Mouse (Mus musculus) embryonic facial prominence, embryonic 13.5 days (tissue): ENCODE results near the gene Wdr25. TPM values are rescaled to one million over a fixed set of nuclear protein-coding genes. Genes with fewer than 3 reads are reported as not detected.

Experiments
- ATAC-seq: fragments of 200-750 bp; cut with Nextera tagmentation; 2 replicates; pipeline ENCODE4 v1.8.0; 2017; ENCODE audit warnings: low read depth; ENCODE audit not compliant: insufficient number of reproducible peaks, insufficient read depth, low FRiP score, low TSS enrichment
- H3K27ac ChIP-seq: fragments of 300-500 bp; sonication (generic); 2 replicates; pipeline ENCODE4 v1.5.1; 2015; ENCODE audit warnings: moderate library complexity, mild to moderate bottlenecking, inconsistent platforms
- H3K27me3 ChIP-seq: fragments of 300-500 bp; sonication (generic); 2 replicates; pipeline ENCODE4 v1.6.1; 2015; ENCODE audit warnings: mild to moderate bottlenecking, inconsistent platforms
- H3K36me3 ChIP-seq: fragments of 300-500 bp; sonication (generic); 2 replicates; pipeline ENCODE4 v1.6.1; 2015; ENCODE audit warnings: mild to moderate bottlenecking, inconsistent platforms
- H3K4me1 ChIP-seq: fragments of 300-500 bp; sonication (generic); 2 replicates; pipeline ENCODE4 v1.6.1; 2015; ENCODE audit warnings: inconsistent platforms
- H3K4me2 ChIP-seq: fragments of 300-500 bp; sonication (generic); 2 replicates; pipeline ENCODE4 v1.6.1; 2015; ENCODE audit warnings: moderate library complexity, mild to moderate bottlenecking, inconsistent platforms
- H3K4me3 ChIP-seq: fragments of 300-500 bp; sonication (generic); 2 replicates; pipeline ENCODE4 v1.5.1; 2015; ENCODE audit warnings: mild to moderate bottlenecking, inconsistent platforms
- H3K9ac ChIP-seq: fragments of 300-500 bp; sonication (generic); 2 replicates; pipeline ENCODE4 v1.6.1; 2015; ENCODE audit warnings: mild to moderate bottlenecking, inconsistent platforms
- H3K9me3 ChIP-seq: fragments of 300-500 bp; sonication (generic); 2 replicates; pipeline ENCODE4 v1.6.1; 2016; ENCODE audit warnings: inconsistent platforms
- WGBS: fragments of 180-500 bp; shearing (Covaris S2); methylation state at CpG from one replicate; pipeline ENCODE4 v1.1.7; 2015; ENCODE audit warnings: mixed read lengths; 5-methylcytosine and 5-hydroxymethylcytosine counted together
- polyA plus RNA-seq: library from polyadenylated mRNA; unstranded; fragments of >200 nt; fragmentation: Nextera tagmentation; extraction: Ambion mirVana; gene quantifications from 2 replicates; pipeline ENCODE4 v1.2.1, GENCODE M21; 2015

Gene Wdr25
- polyA plus RNA-seq, 1 experiment from 2014 or later, result 10.8 TPM

DNA sequence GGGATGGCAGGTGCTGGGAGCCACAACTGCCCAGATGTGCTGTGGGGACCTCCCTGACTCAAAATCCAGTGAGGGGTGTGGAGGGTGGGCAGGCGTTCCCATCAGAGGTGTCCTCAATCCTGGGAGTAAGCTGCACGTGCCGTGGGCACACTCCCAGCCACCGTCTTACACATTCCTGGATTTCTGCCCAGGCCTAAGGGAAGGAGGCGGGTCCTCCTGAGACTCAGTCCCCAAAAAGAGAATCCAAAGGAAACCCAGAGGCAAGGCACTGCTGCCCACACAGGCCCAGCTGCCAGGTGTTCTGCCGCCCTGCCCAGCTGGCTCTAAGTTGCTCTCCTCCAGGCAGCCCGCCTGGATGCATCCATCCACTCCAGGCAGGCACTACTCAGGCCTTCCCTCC, 145.9 kb downstream of the Wdr25 start:
- ATAC-seq, result peak; percentile 38; the same call in 1 of the 2 replicates
- Histone ChIP-seq H3K4me2 (no peak overlapping the region), H3K4me1 (peaks cover 10% of the 10 kb centered on the region), H3K9ac (no peak overlapping the region), H3K4me3 (no peak overlapping the region), H3K27me3 (peaks cover 84% of the 10 kb centered on the region), H3K27ac (no peak overlapping the region), H3K9me3 (no peaks in the 10 kb centered on the region), H3K36me3 (no peaks in the 10 kb centered on the region)
- 55% methylated on average over 7 of the region's 7 CpGs for WGBS

DNA sequence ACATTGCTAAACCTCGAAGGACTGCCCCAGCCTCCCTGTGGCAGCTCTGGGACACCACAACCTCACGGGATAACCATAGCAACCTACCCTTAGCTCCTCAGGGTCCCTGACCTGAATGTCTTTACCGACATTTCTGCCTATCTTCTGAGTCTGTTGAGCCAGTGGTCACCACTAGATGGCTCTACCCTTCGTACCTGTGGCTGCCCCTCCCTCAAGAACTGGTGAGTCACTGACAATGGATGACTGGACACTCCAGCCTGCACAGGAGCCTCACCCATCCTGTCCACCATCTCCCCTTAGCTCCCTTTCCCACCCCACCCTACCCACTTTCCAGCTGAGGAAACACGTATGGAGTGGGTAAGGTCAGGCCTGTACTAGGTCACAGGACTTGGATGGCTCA, 151.1 kb downstream of the Wdr25 start:
- Histone ChIP-seq H3K36me3 (no peaks in the 10 kb centered on the region), H3K9ac (no peak overlapping the region), H3K27ac (no peak overlapping the region), H3K4me3 (no peak overlapping the region), H3K27me3 (peaks cover 89% of the 10 kb centered on the region), H3K4me1 (peaks cover 10% of the 10 kb centered on the region), H3K9me3 (no peaks in the 10 kb centered on the region), H3K4me2 (no peak overlapping the region)
- 20% methylated on average over 5 of the region's 5 CpGs for WGBS
- ATAC-seq, result no peak

DNA sequence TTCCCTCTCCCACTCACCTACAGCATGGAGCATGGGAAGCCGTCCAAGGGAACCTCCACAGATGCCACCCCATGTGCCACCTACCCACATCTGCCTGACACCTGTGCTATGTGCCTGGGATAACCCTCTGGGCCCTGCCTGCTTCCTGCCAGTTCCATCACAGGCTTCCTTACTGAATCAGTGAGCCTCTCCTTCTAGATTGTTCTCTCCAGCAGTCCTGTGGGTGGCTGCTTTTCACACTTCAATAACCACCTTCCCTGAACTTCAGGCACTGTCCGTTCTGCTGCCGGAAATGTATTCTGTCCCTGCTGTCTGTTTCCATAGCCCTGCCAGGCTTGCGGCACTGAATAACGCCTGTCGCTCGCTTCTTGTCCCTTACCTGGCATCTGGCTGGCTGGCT, 152.2 kb downstream of the Wdr25 start:
- H3K27ac ChIP-seq, result no peak overlapping the region
- H3K36me3 ChIP-seq, result no peaks in the 10 kb centered on the region
- WGBS, result 84% methylated on average over 7 of the region's 7 CpGs
- H3K4me2 ChIP-seq, result no peak overlapping the region
- peaks cover 10% of the 10 kb centered on the region for H3K4me1 ChIP-seq
- H3K9me3 ChIP-seq, result no peaks in the 10 kb centered on the region
- H3K27me3 ChIP-seq, result peaks cover 90% of the 10 kb centered on the region
- H3K9ac ChIP-seq, result no peak overlapping the region
- H3K4me3 ChIP-seq, result no peak overlapping the region
- ATAC-seq, result no peak

DNA sequence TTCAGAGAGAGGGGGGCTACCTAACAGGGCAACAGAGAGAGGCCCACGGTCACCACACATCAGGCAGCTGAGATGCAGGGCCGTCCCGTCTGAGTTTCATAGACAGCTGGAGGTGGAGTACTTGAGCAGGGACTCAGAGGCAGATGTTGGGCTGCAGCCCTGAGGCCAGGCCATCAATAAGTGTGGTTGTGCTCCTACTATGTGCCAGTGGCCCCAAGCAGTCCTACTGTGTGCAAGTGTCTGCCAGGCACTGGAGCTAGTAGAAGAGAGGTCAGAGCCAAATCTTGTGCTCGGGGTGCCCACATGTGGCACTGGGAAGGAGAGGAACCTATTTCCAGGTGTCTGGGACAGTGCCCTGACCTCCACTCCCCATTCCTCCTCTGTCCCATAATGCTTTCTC, 156.5 kb downstream of the Wdr25 start:
- Histone ChIP-seq H3K4me3 (no peak overlapping the region), H3K27ac (no peak overlapping the region), H3K9me3 (no peaks in the 10 kb centered on the region), H3K9ac (no peak overlapping the region), H3K27me3 (peaks cover 94% of the 10 kb centered on the region), H3K36me3 (no peaks in the 10 kb centered on the region), H3K4me2 (no peak overlapping the region), H3K4me1 (peaks cover 23% of the 10 kb centered on the region)
- ATAC-seq, result no peak
- WGBS, result 78% methylated on average over 4 of the region's 4 CpGs

DNA sequence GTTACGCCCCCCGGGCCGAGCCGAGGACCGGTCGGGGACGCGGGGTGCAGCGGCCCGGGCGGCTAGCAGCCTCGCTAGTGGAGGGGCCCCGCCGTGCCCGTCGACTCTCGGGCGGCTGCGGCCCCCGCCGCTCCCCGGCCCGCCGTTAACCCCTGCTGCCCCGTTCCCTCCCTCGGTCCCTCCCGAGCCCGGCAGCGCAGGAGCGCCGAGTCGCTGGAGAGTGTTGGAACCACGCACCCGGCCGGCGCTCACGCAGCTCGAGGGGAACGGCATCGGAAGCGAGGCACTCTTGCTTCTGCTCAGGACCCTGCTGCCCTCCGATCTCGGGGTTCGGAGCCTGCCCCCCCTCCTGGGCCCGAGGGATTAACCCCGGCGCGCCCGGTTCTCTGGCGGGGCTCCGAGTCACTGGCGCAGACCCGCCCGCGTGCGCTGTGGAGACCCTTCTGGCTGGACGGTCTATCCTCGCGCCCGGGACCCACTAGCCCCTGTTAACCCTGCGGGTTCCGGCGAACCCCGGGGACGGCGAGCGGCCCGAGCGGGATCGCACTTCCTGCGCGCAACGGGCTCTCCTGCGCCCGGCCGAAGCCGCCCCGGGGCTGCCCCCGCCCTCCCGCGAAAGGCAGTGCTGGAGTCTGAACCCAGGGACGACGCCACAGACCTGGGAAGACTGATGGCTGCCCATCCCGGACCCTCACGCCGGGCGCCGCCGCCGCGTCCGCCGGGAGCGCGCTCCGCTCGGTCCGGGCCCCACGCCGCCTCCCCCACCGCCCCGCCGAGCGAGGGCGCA, 159.8 kb downstream of the Wdr25 start:
- Histone ChIP-seq H3K9ac (peak overlapping the region; percentile 72), H3K4me2 (peak overlapping the region; percentile 97), H3K27me3 (peaks cover 94% of the 10 kb centered on the region), H3K4me1 (peaks cover 23% of the 10 kb centered on the region), H3K9me3 (no peaks in the 10 kb centered on the region), H3K36me3 (no peaks in the 10 kb centered on the region), H3K4me3 (peak overlapping the region; percentile 58), H3K27ac (no peak overlapping the region)
- WGBS, result under 1% methylated on average over 101 of the region's 105 CpGs
- no peak for ATAC-seq

DNA sequence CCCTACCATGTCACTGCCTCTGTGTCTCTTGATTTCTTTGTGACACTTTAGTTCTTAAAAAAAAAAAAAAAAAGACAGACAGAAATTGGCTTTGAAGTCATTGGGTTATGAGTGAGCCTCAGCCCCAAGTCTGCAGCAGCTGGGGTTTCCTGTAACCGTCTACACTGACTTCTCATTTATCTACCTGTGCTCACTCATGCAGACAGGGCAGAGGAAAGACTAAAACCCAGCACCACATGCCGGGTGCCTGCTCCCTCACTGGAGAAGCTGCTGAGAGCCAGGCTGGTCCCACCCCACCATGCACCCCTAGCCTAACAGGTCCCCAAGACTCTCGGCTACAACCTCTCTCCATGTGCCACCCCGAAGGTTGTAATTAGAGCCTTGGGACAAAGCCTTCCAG, 164.3 kb downstream of the Wdr25 start:
- ATAC-seq, result no peak
- H3K4me3 ChIP-seq, result no peak overlapping the region
- H3K27ac ChIP-seq, result no peak overlapping the region
- no peaks in the 10 kb centered on the region for H3K9me3 ChIP-seq
- whole genome bisulfite sequencing, result 61% methylated on average over 4 of the region's 4 CpGs
- no peaks in the 10 kb centered on the region for H3K36me3 ChIP-seq
- H3K9ac ChIP-seq, result no peak overlapping the region
- H3K4me1 ChIP-seq, result peaks cover 17% of the 10 kb centered on the region
- H3K27me3 ChIP-seq, result peaks cover 61% of the 10 kb centered on the region
- no peak overlapping the region for H3K4me2 ChIP-seq

DNA sequence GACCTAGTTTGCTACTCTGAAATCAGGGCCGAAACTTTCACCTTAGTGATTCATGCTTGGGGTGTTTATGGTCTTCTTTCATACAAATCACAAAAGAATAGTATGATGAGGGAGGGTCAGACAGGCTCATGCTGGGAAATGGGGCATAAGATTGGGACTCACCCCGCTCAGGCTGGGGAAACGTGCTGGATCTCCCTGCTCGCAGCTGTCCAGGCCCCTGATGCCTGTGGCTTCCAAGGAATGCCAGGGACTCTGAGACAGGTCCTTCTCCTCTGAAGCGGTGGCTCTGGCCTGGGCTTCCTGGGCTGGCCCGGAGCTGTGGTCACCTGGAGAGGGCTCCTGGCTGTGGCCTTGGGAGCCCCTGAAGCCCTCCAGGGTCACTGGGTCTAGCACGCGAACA, 165.2 kb downstream of the Wdr25 start:
- Histone ChIP-seq H3K4me2 (no peak overlapping the region), H3K9me3 (no peaks in the 10 kb centered on the region), H3K27me3 (peaks cover 52% of the 10 kb centered on the region), H3K36me3 (no peaks in the 10 kb centered on the region), H3K27ac (no peak overlapping the region), H3K4me1 (peaks cover 8% of the 10 kb centered on the region; the same call in 1 of the 2 replicates), H3K9ac (no peak overlapping the region), H3K4me3 (no peak overlapping the region)
- 78% methylated on average over 8 of the region's 8 CpGs for WGBS
- no peak for ATAC-seq

DNA sequence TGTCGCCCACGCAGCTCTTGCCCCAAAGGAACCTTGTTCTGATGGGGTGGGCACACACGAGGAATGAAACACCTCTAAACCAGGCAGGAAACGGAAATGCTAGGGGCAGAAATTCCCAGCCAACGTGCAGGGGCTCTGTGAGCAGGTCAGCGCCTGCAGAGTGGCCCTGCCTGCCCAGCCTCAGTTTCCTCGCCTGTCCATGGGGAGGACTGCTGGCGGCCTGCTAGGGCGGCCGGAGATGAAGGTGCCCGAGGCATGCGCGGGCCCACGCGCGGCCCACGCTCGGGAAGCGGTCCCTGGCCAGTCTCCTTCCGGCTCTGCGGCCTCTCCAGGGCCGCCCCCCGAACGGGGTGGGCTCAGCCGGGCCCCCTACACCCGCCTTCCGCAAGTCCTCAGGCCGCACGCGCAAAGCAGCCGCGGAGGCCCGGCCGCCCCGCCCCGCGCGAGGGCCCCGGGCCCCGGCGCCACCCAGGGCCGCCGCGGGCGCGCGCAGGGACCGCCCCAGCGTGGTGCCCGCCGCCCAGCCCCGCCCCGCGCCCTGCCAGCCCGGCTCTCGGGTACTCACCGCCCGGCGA, 174.2 kb downstream of the Wdr25 start:
- peaks cover 16% of the 10 kb centered on the region for H3K4me1 ChIP-seq
- peak overlapping the region; percentile 74 for H3K27ac ChIP-seq
- peak overlapping the region; percentile 84 for H3K9ac ChIP-seq
- H3K36me3 ChIP-seq, result no peaks in the 10 kb centered on the region
- H3K4me2 ChIP-seq, result peak overlapping the region; percentile 86
- no peaks in the 10 kb centered on the region for H3K9me3 ChIP-seq
- ATAC-seq, result peak; percentile 81
- WGBS, result 1% methylated on average over 38 of the region's 59 CpGs
- H3K4me3 ChIP-seq, result peak overlapping the region; percentile 60
- peaks cover 24% of the 10 kb centered on the region for H3K27me3 ChIP-seq

DNA sequence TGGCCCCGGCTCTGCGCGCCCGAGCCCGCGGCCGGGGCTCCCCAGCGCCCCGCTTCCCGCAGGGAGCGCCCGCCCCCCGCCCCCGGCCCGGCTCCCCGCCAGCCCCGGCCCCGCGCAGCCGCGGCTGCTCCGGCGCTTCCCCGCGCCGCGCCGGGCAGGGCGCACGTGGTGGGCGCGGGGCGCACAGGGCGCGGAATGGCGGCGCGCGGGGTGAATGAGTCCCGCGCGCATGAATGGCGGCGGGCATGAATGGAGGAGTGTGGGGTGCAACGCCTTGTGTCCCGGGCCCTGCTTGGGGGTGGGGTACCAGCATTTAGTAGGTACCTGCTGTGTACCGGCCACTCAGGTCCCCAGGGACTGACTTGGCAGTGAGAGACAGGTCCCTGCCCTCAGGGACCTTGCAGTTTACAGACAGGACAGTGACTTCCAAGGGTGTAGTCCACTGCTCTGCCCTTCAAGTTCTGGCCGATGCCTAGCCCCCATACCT, 174.8 kb downstream of the Wdr25 start, which contains the start of gene Begain:
Gene Begain (minus strand): TSS at position 51 of the 487 bp plus-strand sequence.
- no peaks in the 10 kb centered on the region for H3K9me3 ChIP-seq
- WGBS, result 2% methylated on average over 17 of the region's 48 CpGs
- peak within 1 kb of the TSS; percentile 86 for H3K4me2 ChIP-seq
- H3K4me3 ChIP-seq, result peak within 1 kb of the TSS; percentile 60
- H3K27me3 ChIP-seq, result peaks cover 24% of the 10 kb centered on the region
- peak within 1 kb of the TSS; percentile 74 for H3K27ac ChIP-seq
- no peaks in the 10 kb centered on the region for H3K36me3 ChIP-seq
- H3K4me1 ChIP-seq, result peaks cover 16% of the 10 kb centered on the region
- peak within 1 kb of the TSS; percentile 84 for H3K9ac ChIP-seq
- ATAC-seq, result peak; percentile 43; the same call in 1 of the 2 replicates

DNA sequence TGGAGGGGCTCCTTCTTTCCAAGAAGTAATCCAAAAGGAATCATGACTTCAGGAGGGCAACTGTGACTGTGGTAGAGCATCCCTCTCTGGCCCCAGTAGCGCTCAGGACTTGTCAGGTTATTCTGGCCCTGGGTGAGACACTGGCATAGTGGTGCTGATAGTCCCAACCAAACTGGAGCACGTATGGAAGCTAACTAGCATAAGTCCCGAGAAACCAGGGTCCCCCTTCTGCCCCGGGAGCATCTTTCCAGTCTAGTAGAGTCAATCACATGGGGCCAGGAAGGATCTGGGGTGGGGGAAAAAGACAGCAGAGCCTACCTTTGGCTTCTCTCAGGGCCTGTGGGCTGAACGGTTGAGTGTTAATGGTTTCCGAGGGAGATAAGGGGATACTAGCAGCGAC, 175.3 kb downstream of the Wdr25 start:
- H3K27ac ChIP-seq, result no peak overlapping the region
- H3K9me3 ChIP-seq, result no peaks in the 10 kb centered on the region
- no peaks in the 10 kb centered on the region for H3K36me3 ChIP-seq
- H3K9ac ChIP-seq, result peak overlapping the region; percentile 84
- H3K27me3 ChIP-seq, result peaks cover 24% of the 10 kb centered on the region
- peak overlapping the region; percentile 86 for H3K4me2 ChIP-seq
- ATAC-seq, result no peak
- WGBS, result 74% methylated on average over 7 of the region's 7 CpGs
- peaks cover 16% of the 10 kb centered on the region for H3K4me1 ChIP-seq
- H3K4me3 ChIP-seq, result peak overlapping the region; percentile 60

DNA sequence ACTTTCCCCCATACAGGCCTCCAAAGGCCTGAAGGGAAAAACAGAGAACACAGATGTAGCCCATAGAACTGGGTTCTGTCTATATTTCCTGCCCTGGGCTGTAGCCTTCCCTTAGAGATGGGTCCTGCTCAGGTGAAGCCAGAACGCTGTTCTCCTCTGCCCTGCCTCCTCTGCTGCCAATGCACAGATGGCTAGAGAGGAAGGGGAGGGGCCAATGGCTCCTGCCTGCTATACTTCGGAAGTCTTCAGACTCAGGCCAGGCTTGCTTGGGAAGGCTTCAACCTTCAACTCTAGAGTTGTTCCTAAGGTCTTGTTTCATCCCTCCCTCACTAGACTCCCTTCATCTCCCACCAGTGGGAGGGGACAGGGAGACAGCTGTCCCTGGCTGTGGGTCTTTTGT, 176.3 kb downstream of the Wdr25 start:
- H3K27ac ChIP-seq, result no peak overlapping the region
- ATAC-seq, result no peak
- no peak overlapping the region for H3K4me3 ChIP-seq
- H3K9me3 ChIP-seq, result no peaks in the 10 kb centered on the region
- H3K4me2 ChIP-seq, result no peak overlapping the region
- 56% methylated on average over 2 of the region's 2 CpGs for WGBS
- no peaks in the 10 kb centered on the region for H3K36me3 ChIP-seq
- H3K4me1 ChIP-seq, result peaks cover 16% of the 10 kb centered on the region
- 0 out of 2 replicates have a peak overlapping the region, but pooled peaks have one; percentile 11 for H3K9ac ChIP-seq
- peaks cover 24% of the 10 kb centered on the region for H3K27me3 ChIP-seq

DNA sequence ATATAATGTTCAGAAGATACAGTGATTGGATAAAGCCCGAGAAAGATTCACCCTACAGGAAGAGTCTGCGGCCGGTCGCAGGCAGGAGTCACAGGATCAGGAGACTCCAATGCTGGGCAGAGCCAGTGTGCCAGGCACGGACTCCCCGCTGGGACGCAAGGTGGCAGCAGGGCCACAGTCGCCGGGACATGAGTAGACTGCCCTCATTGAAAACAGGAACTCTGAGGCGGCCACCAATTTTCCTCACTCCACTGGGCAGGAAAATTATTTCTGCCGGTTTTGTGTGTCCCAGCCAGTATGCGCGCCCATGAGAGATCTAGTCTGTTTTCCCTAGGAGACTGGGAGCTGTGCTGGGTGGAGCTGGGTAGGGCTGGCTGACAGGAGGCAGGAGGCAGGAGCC, 177.8 kb downstream of the Wdr25 start:
- H3K9me3 ChIP-seq, result no peaks in the 10 kb centered on the region
- no peak for ATAC-seq
- H3K4me3 ChIP-seq, result no peak overlapping the region
- 86% methylated on average over 13 of the region's 13 CpGs for WGBS
- H3K27ac ChIP-seq, result no peak overlapping the region
- peaks cover 18% of the 10 kb centered on the region for H3K27me3 ChIP-seq
- H3K4me1 ChIP-seq, result peaks cover 16% of the 10 kb centered on the region
- H3K4me2 ChIP-seq, result no peak overlapping the region
- no peaks in the 10 kb centered on the region for H3K36me3 ChIP-seq
- H3K9ac ChIP-seq, result no peak overlapping the region
